Mouse (Mus musculus) forebrain, embryonic 14.5 days (tissue): ENCODE measurements around the gene Lats2. TPM values are rescaled to one million over a fixed set of nuclear protein-coding genes. Genes with fewer than 3 reads are reported as not detected.
"Not testable (repeated sequence)": the region's sequence is repeated elsewhere in the genome, so short reads cannot be mapped to it uniquely, and the experiment has no call there.

ENCODE experiments used
- ATAC-seq: fragments of 200-750 bp; cut with Nextera tagmentation; 2 replicates; pipeline ENCODE4 v1.8.0; 2017; ENCODE audit warnings: mild to moderate bottlenecking, moderate library complexity
- DNase-seq: peaks from one replicate; pipeline ENCODE4 v3.0.0-alpha.2; 2015; ENCODE audit warnings: low spot score
- H3K27ac ChIP-seq: fragments of 300-500 bp; sonication (generic); 2 replicates; pipeline ENCODE4 v1.5.1; 2014; ENCODE audit warnings: low read depth, mild to moderate bottlenecking, control low read depth, low read length, moderate library complexity
- H3K27me3 ChIP-seq: fragments of 300-500 bp; sonication (generic); replicated peaks from 2 replicates; pipeline ENCODE4 v1.6.1; 2014; ENCODE audit warnings: low read length, control low read depth, mixed read lengths; ENCODE audit not compliant: control insufficient read depth, insufficient read depth
- H3K36me3 ChIP-seq: fragments of 300-500 bp; sonication (generic); 2 replicates; pipeline ENCODE4 v1.6.1; 2014; ENCODE audit warnings: low read length, control low read depth; ENCODE audit not compliant: control insufficient read depth, insufficient read depth
- H3K4me1 ChIP-seq: fragments of 300-500 bp; sonication (generic); 2 replicates; pipeline ENCODE4 v1.6.1; 2014; ENCODE audit warnings: antibody characterized with exemption, low read length, control low read depth; ENCODE audit not compliant: control insufficient read depth, insufficient read depth
- H3K4me2 ChIP-seq: fragments of 300-500 bp; sonication (generic); 2 replicates; pipeline ENCODE4 v1.6.1; 2014; ENCODE audit warnings: mild to moderate bottlenecking, control low read depth, low read length
- H3K4me3 ChIP-seq: fragments of 300-500 bp; sonication (generic); 2 replicates; pipeline ENCODE4 v1.5.1; 2014; ENCODE audit warnings: low read depth, low read length, control low read depth
- H3K9ac ChIP-seq: fragments of 300-500 bp; sonication (generic); 2 replicates; pipeline ENCODE4 v1.6.1; 2014; ENCODE audit warnings: mild to moderate bottlenecking, low read length, control low read depth, moderate library complexity
- H3K9me3 ChIP-seq: fragments of 300-500 bp; sonication (generic); replicated peaks from 2 replicates; pipeline ENCODE4 v1.6.1; 2016; ENCODE audit warnings: low read length, control low read depth, mixed read lengths; ENCODE audit not compliant: control insufficient read depth
- whole genome bisulfite sequencing: fragments of 180-500 bp; shearing (Covaris S2); extraction: QIAGEN DNeasy Blood & Tissue Kit; methylation state at CpG from one replicate; pipeline ENCODE4 v1.1.7; 2014; 5-methylcytosine and 5-hydroxymethylcytosine counted together
- polyA plus RNA-seq: library from polyadenylated mRNA; unstranded; fragments of >200 nt; fragmentation: Nextera tagmentation; extraction: Ambion mirVana; gene quantifications from 2 replicates; pipeline ENCODE4 v1.2.1, GENCODE M21; 2014

Lats2 gene
- polyA plus RNA-seq, 1 experiment from 2014 or later = 5.0 TPM

GRCm38 (mm10) chr14:57772157-57772815, 14.1 kb upstream of the Lats2 start:
- H3K4me3 ChIP-seq = no peak overlapping the region
- DNase-seq (no peak), ATAC-seq (no peak)
- no peak overlapping the region for H3K9ac ChIP-seq
- no peaks in the 10 kb centered on the region for H3K9me3 ChIP-seq
- no peak overlapping the region for H3K4me2 ChIP-seq
- no peaks in the 10 kb centered on the region for H3K27me3 ChIP-seq
- no peaks in the 10 kb centered on the region for H3K4me1 ChIP-seq
- WGBS = 82% methylated on average over 6 of the region's 6 CpGs
- H3K36me3 ChIP-seq = no peaks in the 10 kb centered on the region
- no peak overlapping the region for H3K27ac ChIP-seq

GRCm38 (mm10) chr14:57769102-57769501, 10.9 kb upstream of the Lats2 start:
- Histone ChIP-seq H3K4me3 (no peak overlapping the region), H3K9me3 (no peaks in the 10 kb centered on the region), H3K9ac (no peak overlapping the region), H3K36me3 (no peaks in the 10 kb centered on the region), H3K4me2 (no peak overlapping the region), H3K27ac (no peak overlapping the region), H3K27me3 (no peaks in the 10 kb centered on the region), H3K4me1 (no peaks in the 10 kb centered on the region)
- no peak for DNase-seq
- no peak for ATAC-seq
- 95% methylated on average over 5 of the region's 5 CpGs for WGBS

- Histone ChIP-seq H3K36me3 (no peaks in the 10 kb centered on the region), H3K9ac (no peak overlapping the region), H3K9me3 (no peaks in the 10 kb centered on the region), H3K4me3 (no peak overlapping the region), H3K27ac (no peak overlapping the region), H3K27me3 (no peaks in the 10 kb centered on the region), H3K4me2 (no peak overlapping the region), H3K4me1 (peaks cover 9% of the 10 kb centered on the region; the same call in 1 of the 2 replicates)
- DNase-seq (peak; percentile 35), ATAC-seq (peak; percentile 29; the same call in 1 of the 2 replicates)
- 37% methylated on average over 10 of the region's 10 CpGs for WGBS
Observed at GRCm38 (mm10) chr14:57760447-57761412, 2.5 kb upstream of the Lats2 start.

DNA sequence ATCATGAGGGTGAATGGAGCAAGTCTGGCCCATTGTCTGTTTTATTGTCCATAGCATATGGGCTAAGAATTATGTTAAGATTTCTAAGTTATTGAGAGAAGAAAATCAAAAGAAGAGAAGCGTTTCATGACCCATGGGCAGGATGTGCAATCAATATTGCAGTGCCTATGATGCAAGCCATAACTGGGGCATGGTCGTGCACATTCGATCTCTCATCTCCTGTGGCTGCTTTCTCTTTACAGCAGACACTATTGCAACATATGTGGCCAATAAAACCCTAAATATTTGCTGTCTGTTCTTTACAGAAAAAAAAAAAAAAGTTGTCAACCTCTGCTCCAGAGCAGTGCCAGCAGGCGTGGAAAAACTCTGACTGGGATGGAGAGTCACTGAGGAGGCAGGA, 2.1 kb downstream of the Lats2 start:
- peaks cover 7% of the 10 kb centered on the region; the same call in 1 of the 2 replicates for H3K4me1 ChIP-seq
- no peaks in the 10 kb centered on the region for H3K36me3 ChIP-seq
- H3K27ac ChIP-seq = no peak overlapping the region
- no peak for ATAC-seq
- no peak for DNase-seq
- H3K9me3 ChIP-seq = no peaks in the 10 kb centered on the region
- H3K4me3 ChIP-seq = no peak overlapping the region
- H3K9ac ChIP-seq = no peak overlapping the region
- no peaks in the 10 kb centered on the region for H3K27me3 ChIP-seq
- no peak overlapping the region for H3K4me2 ChIP-seq
- 89% methylated on average over 4 of the region's 4 CpGs for WGBS

- H3K36me3 ChIP-seq = no peaks in the 10 kb centered on the region
- DNase-seq (no peak), ATAC-seq (no peak)
- H3K4me1 ChIP-seq = 0 out of 2 replicates have a peak, but pooled peaks cover 3% of the 10 kb centered on the region
- no peaks in the 10 kb centered on the region for H3K27me3 ChIP-seq
- H3K9ac ChIP-seq = no peak overlapping the region
- no peak overlapping the region for H3K4me3 ChIP-seq
- no peak overlapping the region for H3K4me2 ChIP-seq
- H3K9me3 ChIP-seq = no peaks in the 10 kb centered on the region
- 93% methylated on average over 2 of the region's 2 CpGs for WGBS
- H3K27ac ChIP-seq = no peak overlapping the region
Observed at GRCm38 (mm10) chr14:57755661-57756060, 2.5 kb downstream of the Lats2 start.

DNA sequence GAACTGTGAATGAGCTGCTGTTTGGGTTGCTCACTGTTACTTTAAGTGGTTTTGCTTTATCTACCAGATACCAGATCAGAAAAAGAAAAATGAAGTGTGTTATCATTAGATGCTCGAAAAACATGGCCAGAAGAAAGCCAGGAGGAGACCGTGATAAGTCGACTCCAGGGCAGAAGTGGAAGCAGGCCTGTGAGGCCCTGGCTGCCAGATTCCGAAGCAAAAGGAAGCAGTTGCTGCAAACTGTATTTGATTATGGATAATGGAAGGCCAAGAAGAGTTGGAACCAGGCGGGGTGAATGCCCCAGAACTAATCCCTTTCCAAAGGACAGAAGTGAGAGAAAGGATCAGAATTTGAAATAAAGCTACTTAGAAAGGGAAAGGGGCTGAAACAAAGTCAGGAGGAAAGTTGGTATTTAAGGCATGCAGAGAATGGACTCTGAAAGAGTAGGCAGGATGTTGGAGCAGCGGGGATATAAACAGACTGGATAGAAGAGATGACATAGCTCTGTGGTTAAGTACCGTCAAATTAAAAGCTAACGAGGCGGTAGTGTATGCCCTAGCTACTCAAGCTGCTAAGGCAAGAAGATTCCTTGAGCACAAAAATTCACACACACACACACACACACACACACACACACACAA, 4.7 kb downstream of the Lats2 start:
- H3K9ac ChIP-seq = no peak overlapping the region
- ATAC-seq (no peak), DNase-seq (no peak)
- H3K4me3 ChIP-seq = no peak overlapping the region
- H3K9me3 ChIP-seq = no peaks in the 10 kb centered on the region
- H3K4me2 ChIP-seq = no peak overlapping the region
- WGBS = 16% methylated on average over 9 of the region's 9 CpGs
- H3K4me1 ChIP-seq = no peaks in the 10 kb centered on the region
- no peaks in the 10 kb centered on the region for H3K27me3 ChIP-seq
- no peak overlapping the region for H3K27ac ChIP-seq
- no peaks in the 10 kb centered on the region for H3K36me3 ChIP-seq

- ATAC-seq, H3K36me3 ChIP-seq, H3K27me3 ChIP-seq, DNase-seq, H3K4me2 ChIP-seq, H3K4me1 ChIP-seq, H3K4me3 ChIP-seq, H3K9me3 ChIP-seq, H3K9ac ChIP-seq, H3K27ac ChIP-seq: not testable (repeated sequence)
Observed at GRCm38 (mm10) chr14:57751006-57751405, 7.2 kb downstream of the Lats2 start.

DNA sequence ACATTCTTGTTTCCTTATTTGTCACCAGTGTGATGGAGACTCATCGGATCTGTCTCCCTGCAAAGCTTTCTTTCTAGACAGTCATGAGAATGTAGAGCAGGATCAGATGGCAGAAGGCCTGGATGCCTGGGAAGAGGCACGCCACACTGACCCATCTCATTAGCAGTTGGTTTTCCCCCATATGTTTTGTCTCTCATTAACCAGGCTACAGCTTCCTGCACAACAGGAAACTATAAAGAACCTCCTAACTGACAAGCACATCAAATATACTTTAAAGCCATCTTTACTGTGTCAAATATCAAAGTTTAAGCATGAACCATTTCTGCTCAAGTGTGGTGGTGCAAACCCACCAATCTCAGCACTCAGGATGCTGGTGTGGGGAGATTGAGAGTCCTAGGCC, 8.7 kb downstream of the Lats2 start:
- no peak overlapping the region for H3K9ac ChIP-seq
- ATAC-seq (no peak), DNase-seq (no peak)
- no peak overlapping the region for H3K4me2 ChIP-seq
- no peak overlapping the region for H3K27ac ChIP-seq
- no peaks in the 10 kb centered on the region for H3K9me3 ChIP-seq
- H3K36me3 ChIP-seq = no peaks in the 10 kb centered on the region
- 68% methylated on average over 2 of the region's 2 CpGs for WGBS
- H3K4me1 ChIP-seq = peaks cover 6% of the 10 kb centered on the region; the same call in 1 of the 2 replicates
- no peak overlapping the region for H3K4me3 ChIP-seq
- peaks cover 7% of the 10 kb centered on the region for H3K27me3 ChIP-seq
